Mouse (Mus musculus) adrenal gland, postnatal 4 days (tissue): Measurements from ENCODE around the gene Prkaa2. TPM values are rescaled to one million over a fixed set of nuclear protein-coding genes. Genes with fewer than 3 reads are reported as not detected.
"Not testable (repeated sequence)": the region's sequence is repeated elsewhere in the genome, so short reads cannot be mapped to it uniquely, and the experiment has no call there.

Experiments used
- DNase-seq, 2 experiments: peaks; one replicate each; pipeline ENCODE4 v3.0.0; 2021 to 2022; ENCODE audit warnings: low spot score in 2 of 2, mixed read lengths in 2 of 2
- total RNA-seq, 2 experiments: library from RNA; stranded (reverse); gene quantifications; 2 replicates each; pipeline ENCODE4 v1.2.3; 2021

Gene Prkaa2
- total RNA-seq, 2 experiments from 2014 or later: 5.9 to 7.7 TPM

DNA sequence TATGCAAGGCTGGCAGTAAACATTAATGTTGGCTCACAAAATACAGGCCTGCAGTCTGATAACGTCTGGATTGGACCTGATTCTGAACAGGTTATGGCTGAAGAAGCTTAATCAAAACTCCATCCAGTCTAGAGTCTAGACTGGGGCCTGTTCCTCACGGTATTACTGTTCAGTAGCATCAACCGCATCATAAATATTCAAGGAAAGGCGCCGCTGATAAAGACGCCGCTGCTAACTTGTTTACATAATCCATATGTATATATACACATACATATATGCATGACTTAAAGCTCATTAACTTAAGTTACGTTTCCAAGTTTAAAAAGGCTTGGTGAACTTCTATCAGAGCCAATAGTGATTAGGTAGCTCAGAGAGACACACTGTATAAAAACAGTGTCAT, 78.6 kb downstream of the Prkaa2 start:
- no peak for DNase-seq

- DNase-seq: no peak
Measured at GRCm38 (mm10) chr4:105027278-105027677, 82.4 kb downstream of the Prkaa2 start.

- no peak for DNase-seq
Measured at GRCm38 (mm10) chr4:105016006-105016613, 93.6 kb downstream of the Prkaa2 start.

DNA sequence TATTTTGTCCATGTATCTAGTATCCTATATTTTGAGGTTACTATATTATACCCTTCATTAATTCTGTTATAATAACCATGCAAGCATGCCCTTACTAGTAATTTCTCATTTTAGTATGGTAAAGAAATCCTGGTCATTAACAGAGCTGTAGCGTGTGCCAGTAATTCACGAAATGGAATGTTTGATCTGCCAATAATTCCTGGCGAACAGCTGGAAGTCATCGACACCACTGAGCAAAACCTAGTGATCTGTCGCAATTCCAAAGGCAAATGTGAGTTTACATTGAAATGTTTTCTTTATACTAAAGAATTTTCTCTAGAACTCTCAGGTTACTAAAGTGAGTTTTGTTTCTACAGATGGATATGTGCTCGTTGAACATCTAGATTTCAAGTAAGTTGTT, 94.2 kb downstream of the Prkaa2 start:
- DNase-seq: no peak

GRCm38 (mm10) chr4:105013718-105014117, 96.0 kb downstream of the Prkaa2 start:
- no peak for DNase-seq

GRCm38 (mm10) chr4:105007360-105008018, 102.2 kb downstream of the Prkaa2 start:
- no peak for DNase-seq

DNA sequence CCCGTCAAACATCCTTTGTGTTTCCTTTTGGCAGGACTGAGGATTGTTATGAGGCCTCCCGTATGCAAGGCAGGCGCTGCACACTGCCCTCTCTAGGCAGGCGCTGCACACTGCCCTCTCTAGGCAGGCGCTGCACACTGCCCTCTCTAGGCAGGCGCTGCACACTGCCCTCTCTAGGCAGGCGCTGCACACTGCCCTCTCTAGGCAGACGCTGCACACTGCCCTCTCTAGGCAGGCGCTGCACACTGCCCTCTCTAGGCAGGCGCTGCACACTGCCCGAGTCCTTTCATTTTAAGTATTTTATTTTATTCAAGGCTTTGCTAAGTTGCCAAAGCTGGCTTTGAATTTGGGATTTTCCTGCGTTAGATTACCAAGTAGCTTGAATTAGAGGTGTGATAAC, 105.0 kb downstream of the Prkaa2 start:
- not testable (repeated sequence) for DNase-seq

DNA sequence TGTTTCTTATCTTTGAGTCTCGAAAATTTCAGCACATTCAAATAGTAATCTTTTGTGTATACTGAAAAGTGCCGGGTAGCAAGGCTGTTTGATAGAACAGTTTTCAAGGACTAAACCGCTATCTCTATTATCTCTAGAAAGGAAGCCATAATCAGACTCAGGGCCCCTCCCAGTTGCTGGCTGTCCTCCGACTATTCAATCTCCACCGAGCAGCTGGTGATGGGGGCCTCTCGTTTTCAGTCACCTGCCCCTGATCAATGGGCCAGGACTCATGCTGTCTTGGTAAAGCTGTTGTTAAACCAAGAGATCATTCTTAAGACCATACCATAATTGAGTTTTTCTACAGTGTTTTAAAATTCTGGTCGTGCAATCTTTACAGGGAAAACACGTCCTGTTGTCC, 105.6 kb downstream of the Prkaa2 start:
- no peak for DNase-seq

GRCm38 (mm10) chr4:105001736-105002135, 108.0 kb downstream of the Prkaa2 start:
- DNase-seq: no peak

DNA sequence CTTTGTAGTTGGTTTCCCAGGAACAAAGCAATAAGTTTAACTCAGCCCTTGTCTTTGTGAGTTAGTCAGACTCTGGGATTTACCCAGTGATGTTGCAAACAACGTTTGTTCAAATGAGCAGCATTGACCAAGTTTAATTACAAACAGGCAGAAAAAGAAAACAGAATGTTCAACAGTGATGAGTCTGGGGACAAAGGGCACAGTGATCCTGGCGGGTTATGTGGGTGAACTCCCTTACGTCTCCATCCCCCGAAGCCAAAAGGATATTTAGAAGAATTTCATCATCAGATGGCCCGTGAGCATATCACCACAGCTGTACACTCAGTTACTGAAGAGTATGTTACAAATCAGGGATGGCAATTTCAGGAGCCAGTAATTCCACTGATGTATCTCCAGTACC, 110.0 kb downstream of the Prkaa2 start:
- no peak for DNase-seq

- DNase-seq: no peak
Measured at GRCm38 (mm10) chr4:104993140-104993874, 116.4 kb downstream of the Prkaa2 start.

GRCm38 (mm10) chr4:104992271-104992670, 117.4 kb downstream of the Prkaa2 start:
- DNase-seq: no peak

- no peak for DNase-seq
Measured at GRCm38 (mm10) chr4:104990686-104991085, 119.0 kb downstream of the Prkaa2 start.

DNA sequence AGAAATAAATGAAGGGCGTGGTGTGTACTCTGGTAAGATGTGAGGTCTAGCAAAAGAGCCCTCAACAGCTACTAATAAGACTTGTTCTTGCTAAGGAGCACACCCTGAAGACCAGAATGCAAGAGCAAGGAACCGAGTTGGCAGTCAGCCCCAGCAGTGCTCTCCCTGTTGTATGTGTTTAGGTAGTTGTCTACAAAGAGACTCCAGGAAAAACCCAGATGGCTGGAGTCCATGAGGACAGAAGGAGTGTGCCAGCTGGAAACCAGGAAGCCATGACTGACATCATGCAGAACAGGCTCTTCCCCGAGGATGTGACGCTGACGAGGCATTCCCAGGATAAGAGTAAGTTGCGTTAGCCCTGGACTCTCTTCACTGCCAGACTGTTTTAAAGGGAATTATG, 119.7 kb downstream of the Prkaa2 start:
- DNase-seq: no peak

DNA sequence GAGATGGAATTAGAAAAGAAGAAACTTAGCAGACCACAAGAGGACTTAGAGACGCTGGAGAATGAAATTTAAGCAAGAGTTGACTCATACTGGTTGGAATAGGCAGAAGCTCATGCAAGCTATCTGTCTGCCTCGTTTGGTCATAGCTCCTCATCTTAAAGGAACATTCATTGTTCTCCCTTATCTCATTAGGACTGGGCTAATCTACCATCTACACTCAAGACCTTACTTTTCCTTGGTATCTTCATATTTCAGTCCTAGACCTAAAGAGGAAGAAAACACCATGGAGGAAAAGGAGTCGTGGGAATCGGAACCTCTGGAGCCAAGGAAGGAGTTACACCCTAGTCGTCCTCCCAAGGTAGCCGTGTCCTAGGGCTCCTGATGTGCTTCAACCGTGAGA, 121.0 kb downstream of the Prkaa2 start:
- no peak for DNase-seq

- no peak for DNase-seq
Measured at GRCm38 (mm10) chr4:104988102-104988501, 121.6 kb downstream of the Prkaa2 start.

- DNase-seq: no peak
Measured at GRCm38 (mm10) chr4:104987631-104988030, 122.1 kb downstream of the Prkaa2 start.

DNA sequence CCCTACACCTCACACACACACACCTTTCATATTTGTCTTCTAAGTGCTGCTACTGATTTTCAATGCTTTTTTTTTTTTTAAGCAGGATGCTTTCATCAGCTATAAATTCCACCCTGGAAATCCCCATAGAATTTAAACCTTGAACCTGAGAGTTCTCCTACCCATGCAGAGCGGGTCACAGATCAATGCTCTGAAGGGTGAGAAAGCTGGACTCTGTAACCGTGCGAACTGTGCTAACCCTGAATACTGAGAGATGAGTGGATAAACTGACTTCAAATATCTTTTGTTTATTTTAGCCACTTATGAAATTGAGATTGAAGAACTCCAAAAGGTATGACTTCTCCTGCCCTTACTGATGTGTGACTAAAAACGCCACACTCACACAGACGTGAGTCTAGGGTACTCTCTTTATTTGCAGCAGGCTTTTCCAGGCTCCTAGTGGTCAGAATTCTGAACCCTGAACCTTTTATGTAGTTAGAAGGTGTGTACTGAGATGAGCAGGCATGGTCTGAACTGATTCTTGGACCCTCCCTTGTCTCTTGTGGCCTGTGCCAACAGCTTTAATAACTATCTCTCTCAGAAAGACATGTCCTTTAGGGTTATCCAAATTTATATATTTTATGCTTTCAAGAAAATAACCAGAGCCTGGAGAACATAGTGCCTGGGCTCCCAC, 123.6 kb downstream of the Prkaa2 start:
- no peak for DNase-seq
